ENCODE assay signal across 24 mouse cellular contexts in the genomic region with DNA sequence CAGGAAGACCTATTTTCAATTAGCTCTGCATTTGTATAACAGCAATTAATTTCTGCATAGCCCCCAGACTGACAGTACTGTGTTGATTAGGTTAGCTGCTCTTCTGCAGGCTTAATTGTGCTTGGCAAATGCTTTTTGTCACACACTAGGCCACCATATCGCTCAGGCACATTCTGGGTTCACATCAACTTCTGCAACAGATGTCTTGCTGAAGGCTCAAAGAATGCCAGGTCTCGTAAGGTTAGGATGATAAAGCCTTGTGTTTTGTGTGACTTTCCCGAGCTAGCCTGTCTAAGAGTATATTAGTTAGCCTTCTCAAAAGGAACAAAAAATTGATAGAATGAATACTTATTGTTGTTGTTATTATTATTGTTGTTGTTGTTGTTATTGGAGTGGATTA.
"Had no signal": no experiment of that assay in that cellular context is flagged by ENCODE, and none has a peak within 500 bp of the region (broad histone marks: within the 10 kb centered on the region; RNA-seq: fewer than 3 reads in every experiment).

No protein-coding gene starts in this region.

- H3K9ac ChIP-seq: heart, embryonic 13.5 days; heart, embryonic 15.5 days; hindbrain, embryonic 12.5 days; hindbrain, embryonic 14.5 days; intestine, embryonic 15.5 days; limb, embryonic 13.5 days; limb, embryonic 15.5 days; liver, embryonic 14.5 days had no signal

- ATAC-seq: hindbrain, embryonic 16.5 days; inflammation-experienced regulatory T-cells, adult 6 months; intestine, embryonic 15.5 days; intestine, postnatal 0 days had no signal

- H3K27ac ChIP-seq: gastrocnemius, adult 2 months; heart, embryonic 13.5 days; heart, embryonic 15.5 days; hindbrain, embryonic 10.5 days; hindbrain, embryonic 12.5 days; hindbrain, embryonic 14.5 days; intestine, embryonic 15.5 days; layer of hippocampus, adult 2 months; left cerebral cortex, adult 2 months; limb, embryonic 13.5 days; limb, embryonic 15.5 days; liver, embryonic 14.5 days had no signal

- H3K36me3 ChIP-seq: heart, embryonic 13.5 days; heart, embryonic 15.5 days; hindbrain, embryonic 10.5 days; hindbrain, embryonic 12.5 days; intestine, embryonic 15.5 days; limb, embryonic 13.5 days; limb, embryonic 15.5 days had no signal

- H3K4me2 ChIP-seq: heart, embryonic 11.5 days; heart, embryonic 13.5 days; heart, embryonic 15.5 days; hindbrain, embryonic 12.5 days; hindbrain, embryonic 14.5 days; intestine, embryonic 15.5 days; limb, embryonic 13.5 days; limb, embryonic 15.5 days had no signal

- H3K4me1 ChIP-seq: heart, embryonic 13.5 days; heart, embryonic 15.5 days; hindbrain, embryonic 12.5 days; intestine, embryonic 15.5 days; limb, embryonic 13.5 days; limb, embryonic 15.5 days had no signal

- H3K27me3 ChIP-seq: heart, embryonic 13.5 days; heart, embryonic 15.5 days; hindbrain, embryonic 12.5 days; intestine, embryonic 15.5 days; limb, embryonic 13.5 days; limb, embryonic 15.5 days had no signal

- H3K4me3 ChIP-seq: gastrocnemius, adult 2 months; heart, embryonic 13.5 days; heart, embryonic 15.5 days; hindbrain, embryonic 10.5 days; hindbrain, embryonic 12.5 days; intestine, embryonic 15.5 days; layer of hippocampus, adult 2 months; left cerebral cortex, adult 2 months; limb, embryonic 13.5 days; limb, embryonic 15.5 days had no signal

- H3K9me3 ChIP-seq: heart, embryonic 13.5 days; heart, embryonic 15.5 days; hindbrain, embryonic 10.5 days; hindbrain, embryonic 12.5 days; intestine, embryonic 15.5 days; limb, embryonic 13.5 days; limb, embryonic 15.5 days had no signal

- DNase-seq: gastrocnemius, adult 2 months; gastrocnemius, postnatal 10 days; gastrocnemius, postnatal 25 days; heart, postnatal 4 days; kidney, adult 18-20 months; kidney, adult 8-10 months; kidney, postnatal 10 days; kidney, postnatal 25 days; kidney, postnatal 4 days had no signal
